Mouse (Mus musculus) liver, postnatal 0 days (tissue): ENCODE data around the gene Bcl6b.

Experiments used
- CTCF ChIP-seq: sonication (generic); IDR thresholded peaks from 2 replicates; pipeline ENCODE4 v1.5.1; 2016; ENCODE audit warnings: antibody characterized with exemption, low read depth
- EP300 ChIP-seq: IDR thresholded peaks from 2 replicates; pipeline ENCODE4 v1.6.1; 2016; ENCODE audit warnings: antibody characterized with exemption, low read depth, mild to moderate bottlenecking

DNA sequence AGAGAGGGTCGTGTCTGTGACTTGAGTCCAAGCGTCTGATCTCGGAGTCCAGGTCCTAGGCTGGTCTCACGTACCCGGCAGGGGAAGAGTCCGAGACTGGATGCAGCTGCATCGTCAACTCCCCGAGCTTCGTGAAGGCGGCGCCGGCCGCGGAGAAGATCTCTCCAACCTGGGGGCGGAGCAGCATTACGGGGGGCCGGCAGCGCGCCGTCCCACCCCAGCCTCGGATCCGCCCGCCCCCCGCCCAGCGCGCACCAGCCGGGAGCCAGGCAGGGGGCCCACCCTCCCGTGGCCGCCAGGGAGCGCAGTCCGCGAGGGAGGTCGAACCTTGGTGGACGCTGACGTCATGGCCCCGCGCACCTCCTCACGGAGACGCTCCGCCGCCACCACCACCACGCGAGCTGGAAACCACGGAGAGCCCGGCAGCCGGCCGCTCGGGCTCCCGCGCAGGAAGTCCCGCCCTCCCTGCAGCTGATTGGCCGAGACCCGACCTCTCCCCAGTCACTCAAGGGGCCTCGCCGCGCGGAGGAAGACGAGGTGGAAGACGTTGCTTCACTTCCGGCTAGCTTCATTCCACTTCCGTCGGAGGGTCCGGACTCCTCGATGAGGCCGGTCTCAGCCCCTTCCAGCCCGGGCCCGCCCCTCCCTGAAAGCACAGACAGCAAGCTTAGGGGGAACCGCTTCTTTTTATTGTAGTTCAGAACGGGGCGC is 8.0 kb upstream of the Bcl6b start, which contains the start of gene 0610010K14Rik:
- TF ChIP-seq EP300 (peak; percentile 27; the same call in 1 of the 2 replicates), CTCF (peak; percentile 79)
